29 mouse cellular contexts compared by ENCODE assay signal in the genomic region with DNA sequence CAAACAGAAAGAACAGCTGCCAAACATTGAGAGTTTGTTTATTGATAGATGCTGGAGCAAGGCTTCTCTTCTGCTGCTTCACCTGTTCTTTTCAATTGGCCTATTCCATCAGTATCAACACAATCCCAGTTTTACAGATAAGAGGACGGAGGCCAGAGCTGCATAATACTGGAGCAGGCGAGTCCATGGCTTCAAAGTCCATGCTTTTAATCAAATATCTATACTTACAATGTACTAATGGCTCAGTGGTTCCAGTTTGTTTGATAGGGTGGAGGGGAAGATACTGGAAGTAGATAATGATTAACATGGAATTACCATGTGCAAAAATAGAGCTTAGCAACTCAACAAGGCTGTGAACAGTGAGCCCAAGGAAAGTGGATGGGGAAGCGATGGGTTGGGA.
DNase-seq lines count a peak whose midpoint lies in the region; ATAC-seq and TF ChIP-seq lines count a peak whose summit lies in the region.
"Had no signal": no experiment of that assay in that cellular context is flagged by ENCODE, and none has a peak within 500 bp of the region (broad histone marks: within the 10 kb centered on the region; RNA-seq: fewer than 3 reads in every experiment).

No protein-coding gene starts in this region.

- WGBS in liver, adult 2 months, result 41% methylated on average over 3 of the region's 3 CpGs
- 73% methylated on average over 3 of the region's 3 CpGs for WGBS in liver, embryonic 11.5 days
- 70% methylated on average over 3 of the region's 3 CpGs for WGBS in intestine, embryonic 14.5 days
- WGBS in intestine, embryonic 16.5 days, result 69% methylated on average over 3 of the region's 3 CpGs
- WGBS in small intestine, adult 2 months, result 32% methylated on average over 3 of the region's 3 CpGs
- 93% methylated on average over 3 of the region's 3 CpGs for WGBS in cerebellum, adult 2 months
- WGBS in midbrain, embryonic 14.5 days, result 89% methylated on average over 3 of the region's 3 CpGs

- TF ChIP-seq POLR2A in liver, adult 2 months (IDR thresholded peaks at IDR 0.05; ENCODE audit: extremely low read depth, insufficient read depth, low read length), result no peak
- TF ChIP-seq POLR2A in small intestine, adult 2 months (IDR thresholded peaks at IDR 0.05; ENCODE audit: low read depth, low read length), result no peak
- TF ChIP-seq POLR2A in cerebellum, adult 2 months (IDR thresholded peaks at IDR 0.05; ENCODE audit: borderline replicate concordance, insufficient read depth, low read length), result no peak

- no peak overlapping the region for H3K4me3 ChIP-seq in liver, adult 2 months (ENCODE audit: insufficient read depth, low read depth, low read length)
- no peak overlapping the region for H3K4me3 ChIP-seq in liver, embryonic 11.5 days (ENCODE audit: low read depth, low read length)
- H3K4me3 ChIP-seq in intestine, embryonic 14.5 days (ENCODE audit: low read depth, low read length), result no peak overlapping the region
- no peak overlapping the region for H3K4me3 ChIP-seq in intestine, embryonic 16.5 days (ENCODE audit: low read length)
- no peak overlapping the region for H3K4me3 ChIP-seq in small intestine, adult 2 months (ENCODE audit: low read depth, low read length)
- no peak overlapping the region for H3K4me3 ChIP-seq in cerebellum, adult 2 months (replicated peaks; ENCODE audit: insufficient read depth, low read depth, low read length)
- H3K4me3 ChIP-seq in midbrain, embryonic 14.5 days (replicated peaks; ENCODE audit: low read depth, low read length), result no peak overlapping the region
- H3K4me3 ChIP-seq: embryonic facial prominence, embryonic 13.5 days; embryonic facial prominence, embryonic 15.5 days; erythroblast, embryonic 14.5 days; forebrain, embryonic 10.5 days; forebrain, embryonic 12.5 days had no signal

- no peak for ATAC-seq in liver, embryonic 11.5 days (replicated peaks; ENCODE audit: low FRiP score)
- ATAC-seq in intestine, embryonic 14.5 days (replicated peaks; ENCODE audit: low FRiP score, low TSS enrichment, low read depth), result peak; percentile 84
- ATAC-seq in intestine, embryonic 16.5 days, result peak; percentile 97
- no peak for ATAC-seq in midbrain, embryonic 14.5 days (ENCODE audit: low FRiP score, low TSS enrichment)
- ATAC-seq: activated CD4-positive, CD25-positive, alpha-beta regulatory T cell, adult 4 months; CD4-positive, CD25-positive, alpha-beta regulatory T cell, adult 4 months; forebrain, embryonic 14.5 days; forebrain, embryonic 16.5 days; Patski had no signal

- no peaks in the 10 kb centered on the region for H3K4me1 ChIP-seq in liver, adult 2 months (ENCODE audit: control insufficient read depth, insufficient read depth, low read length)
- no peaks in the 10 kb centered on the region for H3K4me1 ChIP-seq in liver, embryonic 11.5 days (replicated peaks; ENCODE audit: control insufficient read depth, insufficient read depth, low read length)
- no peaks in the 10 kb centered on the region for H3K4me1 ChIP-seq in intestine, embryonic 14.5 days (replicated peaks; ENCODE audit: control insufficient read depth, insufficient read depth, low read length)
- H3K4me1 ChIP-seq in intestine, embryonic 16.5 days (ENCODE audit: control insufficient read depth, insufficient read depth, low read length), result 0 out of 2 replicates have a peak, but pooled peaks cover 8% of the 10 kb centered on the region
- peaks cover 10% of the 10 kb centered on the region; the same call in 1 of the 2 replicates for H3K4me1 ChIP-seq in small intestine, adult 2 months (ENCODE audit: control insufficient read depth, insufficient read depth, insufficient read length, low read length)
- H3K4me1 ChIP-seq in cerebellum, adult 2 months (ENCODE audit: control insufficient read depth, insufficient read depth, low read length), result no peaks in the 10 kb centered on the region
- H3K4me1 ChIP-seq in midbrain, embryonic 14.5 days (ENCODE audit: control insufficient read depth, insufficient read depth, low read length), result peaks cover 12% of the 10 kb centered on the region
- H3K4me1 ChIP-seq: embryonic facial prominence, embryonic 13.5 days; embryonic facial prominence, embryonic 15.5 days had no signal

- peak; percentile 3 for DNase-seq in liver, adult 2 months (ENCODE audit: extremely low read depth, low read depth, low spot score)
- no peak for DNase-seq in liver, embryonic 11.5 days (ENCODE audit: low spot score)
- no peak for DNase-seq in intestine, embryonic 14.5 days (ENCODE audit: low spot score)
- DNase-seq in left cerebral cortex, adult 11 months (ENCODE audit: low spot score), result no peak
- no peak for DNase-seq in cerebellum, adult 2 months
- DNase-seq in midbrain, embryonic 14.5 days, result no peak
- DNase-seq: adrenal gland, adult 8-10 months; adrenal gland, postnatal 25 days; B cell, adult 2 months; cerebellum, adult 11 months; cerebellum, adult 18-20 months; cerebellum, adult 9-10 months; cerebellum, postnatal 10 days; cerebellum, postnatal 25 days; embryo, embryonic 11 days had no signal

- H3K9ac ChIP-seq in liver, adult 2 months (ENCODE audit: low read depth, low read length), result no peak overlapping the region
- H3K9ac ChIP-seq in liver, embryonic 11.5 days (ENCODE audit: low read depth, low read length), result no peak overlapping the region
- H3K9ac ChIP-seq in intestine, embryonic 14.5 days (ENCODE audit: low read length), result no peak overlapping the region
- no peak overlapping the region for H3K9ac ChIP-seq in intestine, embryonic 16.5 days (ENCODE audit: low read depth, low read length)
- no peak overlapping the region for H3K9ac ChIP-seq in midbrain, embryonic 14.5 days (replicated peaks; ENCODE audit: low read length)
- H3K9ac ChIP-seq: embryonic facial prominence, embryonic 13.5 days; embryonic facial prominence, embryonic 15.5 days; forebrain, embryonic 12.5 days had no signal

- H3K79me2 ChIP-seq in liver, adult 2 months (ENCODE audit: control insufficient read depth, insufficient read depth, low read length), result no peaks in the 10 kb centered on the region

- H3K9me3 ChIP-seq in liver, embryonic 11.5 days (ENCODE audit: control insufficient read depth, low read length), result no peaks in the 10 kb centered on the region
- H3K9me3 ChIP-seq in intestine, embryonic 14.5 days (ENCODE audit: control insufficient read depth, low read length), result no peaks in the 10 kb centered on the region
- no peaks in the 10 kb centered on the region for H3K9me3 ChIP-seq in intestine, embryonic 16.5 days (ENCODE audit: control insufficient read depth, low read length)
- no peaks in the 10 kb centered on the region for H3K9me3 ChIP-seq in midbrain, embryonic 14.5 days (ENCODE audit: control insufficient read depth, low read length)
- H3K9me3 ChIP-seq: embryonic facial prominence, embryonic 13.5 days; embryonic facial prominence, embryonic 15.5 days; forebrain, embryonic 10.5 days; forebrain, embryonic 12.5 days had no signal

- no peak overlapping the region for H3K27ac ChIP-seq in liver, adult 2 months (replicated peaks; ENCODE audit: insufficient read depth, low read depth, low read length)
- H3K27ac ChIP-seq in liver, embryonic 11.5 days (ENCODE audit: low read depth, low read length), result no peak overlapping the region
- no peak overlapping the region for H3K27ac ChIP-seq in intestine, embryonic 14.5 days (ENCODE audit: low read depth)
- H3K27ac ChIP-seq in intestine, embryonic 16.5 days (ENCODE audit: low read length), result no peak overlapping the region
- H3K27ac ChIP-seq in small intestine, adult 2 months (ENCODE audit: insufficient read depth, low read depth, low read length), result peak overlapping the region; percentile 47; the same call in 1 of the 2 replicates
- no peak overlapping the region for H3K27ac ChIP-seq in cerebellum, adult 2 months (ENCODE audit: insufficient read depth, low read length)
- H3K27ac ChIP-seq in midbrain, embryonic 14.5 days (replicated peaks; ENCODE audit: low read depth, low read length), result no peak overlapping the region
- H3K27ac ChIP-seq: embryonic facial prominence, embryonic 13.5 days; embryonic facial prominence, embryonic 15.5 days; forebrain, embryonic 10.5 days; forebrain, embryonic 12.5 days had no signal

- H3K36me3 ChIP-seq in liver, adult 2 months (ENCODE audit: control insufficient read depth, insufficient read depth, low read length), result no peaks in the 10 kb centered on the region
- H3K36me3 ChIP-seq in liver, embryonic 11.5 days (ENCODE audit: control insufficient read depth, insufficient read depth, low read length), result no peaks in the 10 kb centered on the region
- no peaks in the 10 kb centered on the region for H3K36me3 ChIP-seq in intestine, embryonic 14.5 days (ENCODE audit: control insufficient read depth, insufficient read depth, low read length)
- H3K36me3 ChIP-seq in intestine, embryonic 16.5 days (ENCODE audit: control insufficient read depth, insufficient read depth, low read length), result no peaks in the 10 kb centered on the region
- H3K36me3 ChIP-seq in small intestine, adult 2 months (ENCODE audit: control insufficient read depth, insufficient read depth, low read length), result no peaks in the 10 kb centered on the region
- no peaks in the 10 kb centered on the region for H3K36me3 ChIP-seq in midbrain, embryonic 14.5 days (ENCODE audit: control insufficient read depth, insufficient read depth, low read length)
- H3K36me3 ChIP-seq: embryonic facial prominence, embryonic 13.5 days; embryonic facial prominence, embryonic 15.5 days; forebrain, embryonic 10.5 days; forebrain, embryonic 12.5 days; G1E had no signal

- no peaks in the 10 kb centered on the region for H3K27me3 ChIP-seq in liver, adult 2 months (ENCODE audit: control insufficient read depth, insufficient read depth, low read length)
- no peaks in the 10 kb centered on the region for H3K27me3 ChIP-seq in liver, embryonic 11.5 days (replicated peaks; ENCODE audit: control insufficient read depth, insufficient read depth, low read length)
- no peaks in the 10 kb centered on the region for H3K27me3 ChIP-seq in intestine, embryonic 14.5 days (replicated peaks; ENCODE audit: control insufficient read depth, insufficient read depth, low read length)
- H3K27me3 ChIP-seq in intestine, embryonic 16.5 days (replicated peaks; ENCODE audit: control insufficient read depth, insufficient read depth, low read length), result no peaks in the 10 kb centered on the region
- no peaks in the 10 kb centered on the region for H3K27me3 ChIP-seq in small intestine, adult 2 months (ENCODE audit: control insufficient read depth, insufficient read depth, low read length)
- H3K27me3 ChIP-seq in cerebellum, adult 2 months (ENCODE audit: control insufficient read depth, insufficient read depth, low read length), result no peaks in the 10 kb centered on the region
- H3K27me3 ChIP-seq in midbrain, embryonic 14.5 days (ENCODE audit: control insufficient read depth, insufficient read depth, low read length), result no peaks in the 10 kb centered on the region
- H3K27me3 ChIP-seq: CH12.LX; embryonic facial prominence, embryonic 13.5 days; embryonic facial prominence, embryonic 15.5 days; Patski had no signal

- no peak for TF ChIP-seq CTCF in liver, adult 2 months (IDR thresholded peaks at IDR 0.05; ENCODE audit: low read depth, low read length)
- no peak for TF ChIP-seq CTCF in small intestine, adult 2 months (IDR thresholded peaks at IDR 0.05; ENCODE audit: extremely low read depth, insufficient read length, insufficient replicate concordance, low read depth, low read length)
- TF ChIP-seq CTCF in cerebellum, adult 2 months (IDR thresholded peaks at IDR 0.05; ENCODE audit: borderline replicate concordance, insufficient read depth, low read depth, low read length), result no peak

- no peak overlapping the region for H3K4me2 ChIP-seq in liver, embryonic 11.5 days
- no peak overlapping the region for H3K4me2 ChIP-seq in intestine, embryonic 14.5 days (ENCODE audit: low read length)
- no peak overlapping the region for H3K4me2 ChIP-seq in intestine, embryonic 16.5 days (ENCODE audit: low read depth, low read length)
- H3K4me2 ChIP-seq in midbrain, embryonic 14.5 days (ENCODE audit: low read length), result no peak overlapping the region
- H3K4me2 ChIP-seq: embryonic facial prominence, embryonic 13.5 days; embryonic facial prominence, embryonic 15.5 days; forebrain, embryonic 12.5 days had no signal

Comparison
In these comparisons a context has a peak if more than half of its experiments do, and no peak if none do; other contexts are left out.
1. ATAC-seq: peak in intestine, embryonic 14.5 days (single experiment) and intestine, embryonic 16.5 days (single experiment); none in liver, embryonic 11.5 days (single experiment) and midbrain, embryonic 14.5 days (single experiment).